Mouse (Mus musculus) embryonic facial prominence, embryonic 13.5 days (tissue): ENCODE data around the gene Pgk2. TPM values are rescaled to one million over a fixed set of nuclear protein-coding genes. Genes with fewer than 3 reads are reported as not detected.
"Not testable (repeated sequence)": the region's sequence is repeated elsewhere in the genome, so short reads cannot be mapped to it uniquely, and the experiment has no call there.

Source experiments
- ATAC-seq: fragments of 200-750 bp; cut with Nextera tagmentation; 2 replicates; pipeline ENCODE4 v1.8.0; 2017; ENCODE audit warnings: low read depth; ENCODE audit not compliant: insufficient number of reproducible peaks, insufficient read depth, low FRiP score, low TSS enrichment
- H3K27ac ChIP-seq: fragments of 300-500 bp; sonication (generic); 2 replicates; pipeline ENCODE4 v1.5.1; 2015; ENCODE audit warnings: moderate library complexity, mild to moderate bottlenecking, inconsistent platforms
- H3K27me3 ChIP-seq: fragments of 300-500 bp; sonication (generic); 2 replicates; pipeline ENCODE4 v1.6.1; 2015; ENCODE audit warnings: mild to moderate bottlenecking, inconsistent platforms
- H3K36me3 ChIP-seq: fragments of 300-500 bp; sonication (generic); 2 replicates; pipeline ENCODE4 v1.6.1; 2015; ENCODE audit warnings: mild to moderate bottlenecking, inconsistent platforms
- H3K4me1 ChIP-seq: fragments of 300-500 bp; sonication (generic); 2 replicates; pipeline ENCODE4 v1.6.1; 2015; ENCODE audit warnings: inconsistent platforms
- H3K4me2 ChIP-seq: fragments of 300-500 bp; sonication (generic); 2 replicates; pipeline ENCODE4 v1.6.1; 2015; ENCODE audit warnings: moderate library complexity, mild to moderate bottlenecking, inconsistent platforms
- H3K4me3 ChIP-seq: fragments of 300-500 bp; sonication (generic); 2 replicates; pipeline ENCODE4 v1.5.1; 2015; ENCODE audit warnings: mild to moderate bottlenecking, inconsistent platforms
- H3K9ac ChIP-seq: fragments of 300-500 bp; sonication (generic); 2 replicates; pipeline ENCODE4 v1.6.1; 2015; ENCODE audit warnings: mild to moderate bottlenecking, inconsistent platforms
- H3K9me3 ChIP-seq: fragments of 300-500 bp; sonication (generic); 2 replicates; pipeline ENCODE4 v1.6.1; 2016; ENCODE audit warnings: inconsistent platforms
- WGBS: fragments of 180-500 bp; shearing (Covaris S2); methylation state at CpG from one replicate; pipeline ENCODE4 v1.1.7; 2015; ENCODE audit warnings: mixed read lengths; 5-methylcytosine and 5-hydroxymethylcytosine counted together
- polyA plus RNA-seq: library from polyadenylated mRNA; unstranded; fragments of >200 nt; fragmentation: Nextera tagmentation; extraction: Ambion mirVana; gene quantifications from 2 replicates; pipeline ENCODE4 v1.2.1, GENCODE M21; 2015

Pgk2 gene
- not detected in 2 replicates for polyA plus RNA-seq

DNA sequence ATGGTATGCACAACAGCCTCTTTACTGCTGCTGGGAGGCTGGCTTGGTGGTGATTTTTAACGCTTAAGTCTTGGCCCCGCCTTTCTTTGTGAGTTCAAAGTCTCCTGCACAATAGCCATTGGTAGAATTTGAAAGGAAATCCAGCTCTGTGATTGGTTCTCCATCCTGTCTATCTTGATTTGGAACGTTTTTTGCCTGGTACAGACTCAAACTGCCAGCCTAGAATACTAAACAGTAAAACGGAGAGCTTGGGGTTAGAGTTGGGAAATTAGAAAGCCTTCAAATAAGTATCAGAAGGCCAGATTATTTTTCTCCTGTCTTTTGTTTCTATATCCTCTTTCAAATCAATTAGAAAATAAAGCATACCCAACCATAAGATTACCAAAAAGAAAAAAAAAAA lies at the start of gene Pgk2:
Gene Pgk2, minus strand, starts transcription at position 101 of the 400 bp plus-strand sequence.
- Histone ChIP-seq H3K9ac (no peak within 1 kb of the TSS), H3K9me3 (no peaks in the 10 kb centered on the region), H3K4me1 (no peaks in the 10 kb centered on the region), H3K36me3 (no peaks in the 10 kb centered on the region), H3K4me3 (no peak within 1 kb of the TSS), H3K4me2 (no peak within 1 kb of the TSS), H3K27me3 (no peaks in the 10 kb centered on the region), H3K27ac (no peak within 1 kb of the TSS)
- no peak for ATAC-seq
- WGBS, result 77% methylated on average over 4 of the region's 4 CpGs

DNA sequence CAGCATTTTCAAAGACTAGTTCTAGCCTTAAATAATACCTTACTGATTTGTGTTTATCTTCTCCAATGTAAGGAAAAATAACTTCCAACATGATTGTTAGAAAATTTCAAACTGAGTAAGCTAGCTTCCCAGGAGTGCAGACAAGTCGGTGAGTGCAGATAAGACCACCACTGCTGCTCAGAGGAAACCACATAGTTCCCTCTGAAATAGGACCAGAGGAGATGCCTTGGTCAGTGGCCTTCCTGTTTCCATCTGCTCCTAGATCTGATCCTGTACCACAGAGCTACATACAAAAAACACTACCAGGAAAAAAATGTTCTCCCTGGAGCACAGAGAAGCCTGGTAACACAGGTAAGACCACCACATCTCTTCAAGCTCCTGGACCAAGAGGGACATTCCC lies 44.0 kb upstream of the Pgk2 start:
- Histone ChIP-seq H3K36me3 (no peaks in the 10 kb centered on the region), H3K9ac (no peak overlapping the region), H3K4me3 (no peak overlapping the region), H3K9me3 (no peaks in the 10 kb centered on the region), H3K4me1 (no peaks in the 10 kb centered on the region), H3K27ac (no peak overlapping the region), H3K4me2 (no peak overlapping the region), H3K27me3 (no peaks in the 10 kb centered on the region)
- WGBS, result 91% methylated on average over 1 of the region's 1 CpGs
- no peak for ATAC-seq

DNA sequence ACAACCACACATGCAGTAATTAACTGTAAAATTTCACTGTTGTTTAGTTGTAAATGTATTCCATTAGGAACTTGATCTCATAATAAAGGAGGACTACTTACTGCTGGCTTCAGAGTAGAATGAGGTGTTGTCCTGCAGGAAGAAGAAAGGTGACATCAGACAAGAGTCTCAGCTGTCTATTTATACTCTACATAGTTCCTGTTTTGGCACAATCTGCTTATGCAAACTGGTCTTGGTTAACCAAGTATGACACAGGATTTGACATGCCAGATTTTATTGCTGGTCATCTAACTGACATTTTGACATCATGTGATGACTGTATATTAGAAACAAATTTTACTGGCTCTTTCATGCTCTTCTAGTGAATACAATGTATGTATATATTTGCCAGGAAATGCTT lies 33.7 kb upstream of the Pgk2 start, which contains the start of gene Crisp3:
Gene Crisp3, minus strand, starts transcription at position 154 of the 400 bp plus-strand sequence.
- Histone ChIP-seq H3K4me2 (no peak within 1 kb of the TSS), H3K27ac (no peak within 1 kb of the TSS), H3K4me3 (no peak within 1 kb of the TSS), H3K27me3 (no peaks in the 10 kb centered on the region), H3K4me1 (no peaks in the 10 kb centered on the region), H3K36me3 (no peaks in the 10 kb centered on the region), H3K9ac (no peak within 1 kb of the TSS), H3K9me3 (no peaks in the 10 kb centered on the region)
- ATAC-seq, result no peak

DNA sequence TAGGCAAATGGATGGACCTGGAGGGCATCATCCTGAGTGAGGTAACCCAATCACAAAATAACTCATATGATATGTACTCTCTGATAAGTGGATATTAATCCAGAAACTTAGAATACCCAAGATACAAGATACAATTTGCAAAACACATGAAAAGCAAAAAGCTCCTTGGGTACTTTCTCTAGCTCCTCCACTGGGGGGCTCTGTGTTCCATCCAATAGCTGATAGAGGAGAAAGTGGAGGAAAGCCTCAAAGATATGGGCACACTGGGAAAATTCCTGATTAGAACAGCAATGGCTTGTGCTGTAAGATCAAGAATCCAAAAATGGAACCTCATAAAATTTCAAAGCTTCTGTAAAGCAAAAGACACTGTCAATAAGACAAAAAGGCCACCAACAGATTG lies 6.6 kb downstream of the Pgk2 start:
- not testable (repeated sequence) for H3K27ac ChIP-seq, H3K9ac ChIP-seq, H3K9me3 ChIP-seq, H3K36me3 ChIP-seq, ATAC-seq, H3K4me2 ChIP-seq, H3K4me1 ChIP-seq, H3K4me3 ChIP-seq, H3K27me3 ChIP-seq

DNA sequence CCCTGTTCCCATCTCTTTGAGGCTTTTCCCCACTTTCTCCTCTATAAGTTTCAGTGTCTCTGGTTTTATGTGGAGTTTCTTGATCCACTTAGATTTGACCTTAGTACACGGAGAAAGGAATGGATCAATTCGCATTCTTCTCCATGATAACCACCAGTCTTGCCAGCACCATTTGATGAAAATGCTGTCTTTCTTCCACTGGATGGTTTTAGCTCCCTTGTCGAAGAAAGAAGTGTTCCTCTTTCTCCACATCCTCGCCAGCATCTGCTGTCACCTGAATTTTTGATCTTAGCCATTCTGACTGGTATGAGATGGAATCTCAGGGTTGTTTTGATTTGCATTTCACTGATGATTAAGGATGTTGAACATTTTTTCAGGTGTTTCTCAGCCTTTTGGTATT lies 18.2 kb downstream of the Pgk2 start:
- ATAC-seq, H3K9me3 ChIP-seq, H3K27ac ChIP-seq, H3K9ac ChIP-seq, H3K4me1 ChIP-seq, H3K27me3 ChIP-seq, H3K4me3 ChIP-seq, H3K4me2 ChIP-seq, H3K36me3 ChIP-seq: not testable (repeated sequence)
- 87% methylated on average over 4 of the region's 4 CpGs for WGBS

DNA sequence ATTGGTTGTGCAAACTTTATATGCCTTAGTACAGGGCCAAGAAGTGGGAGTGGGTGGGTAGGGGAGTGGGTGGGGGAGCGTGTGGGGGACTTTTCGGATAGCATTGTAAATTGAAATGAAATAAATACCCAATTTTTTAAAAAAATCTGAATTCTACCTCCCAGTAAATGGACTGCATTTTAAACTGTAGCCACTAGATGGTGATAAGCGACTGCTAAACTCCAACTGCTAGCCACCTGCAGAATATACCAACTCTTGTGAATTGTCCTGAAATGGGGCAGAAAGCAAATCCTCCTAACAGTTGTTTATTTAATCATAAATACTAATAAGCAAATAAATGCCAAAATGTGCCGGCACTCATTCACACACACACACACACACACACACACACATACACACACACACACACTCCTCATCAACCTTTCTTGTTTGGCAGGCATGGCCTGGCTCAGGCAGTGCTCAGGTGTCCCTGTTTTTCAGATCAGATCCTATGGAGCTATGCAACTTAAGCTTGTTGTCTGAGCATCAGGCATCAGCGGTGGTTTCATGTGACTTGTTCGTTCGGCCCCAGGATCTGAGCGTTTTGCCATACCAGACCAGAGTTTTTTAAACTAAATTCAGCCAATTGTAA lies 50.6 kb downstream of the Pgk2 start:
- not testable (repeated sequence) for ATAC-seq, H3K27ac ChIP-seq, H3K9me3 ChIP-seq, H3K9ac ChIP-seq, H3K4me2 ChIP-seq, H3K4me3 ChIP-seq, H3K36me3 ChIP-seq, H3K4me1 ChIP-seq, H3K27me3 ChIP-seq
- WGBS, result 41% methylated on average over 8 of the region's 8 CpGs

Other genes with a start within 250 kb of the Pgk2 start
- not detected in 2 replicates for gene AC192777.2, start 113.2 kb downstream of the Pgk2 start, polyA plus RNA-seq
- gene Crisp3, start 33.6 kb upstream of the Pgk2 start, polyA plus RNA-seq, result not detected in 2 replicates
- 0.38 and 0.50 TPM in 2 replicates for gene Crisp1, start 110.6 kb upstream of the Pgk2 start, polyA plus RNA-seq